Mouse (Mus musculus): ENCODE data around the gene Ppp1r26. TPM values are rescaled to one million over a fixed set of nuclear protein-coding genes. Genes with fewer than 3 reads are reported as not detected.

Ppp1r26 gene
- polyA plus RNA-seq, 1 experiment from 2014 or later, result 0.14 TPM

- Histone ChIP-seq H3K4me3 (ENCODE audit: low read depth, low read length) (no peak overlapping the region), H3K9ac (ENCODE audit: low read depth, low read length) (no peak overlapping the region), H3K4me2 (ENCODE audit: low read depth, low read length) (no peak overlapping the region), H3K4me1 (ENCODE audit: control insufficient read depth, low read depth, low read length) (no peaks in the 10 kb centered on the region), H3K27ac (ENCODE audit: low read length) (no peak overlapping the region), H3K9me3 (replicated peaks; ENCODE audit: control insufficient read depth, low read length) (no peaks in the 10 kb centered on the region), H3K36me3 (ENCODE audit: control insufficient read depth, insufficient read depth) (no peaks in the 10 kb centered on the region), H3K27me3 (ENCODE audit: control insufficient read depth, insufficient read depth, low read depth, low read length) (no peaks in the 10 kb centered on the region)
- 17% methylated on average over 1 of the region's 1 CpGs for WGBS (ENCODE audit: insufficient replicate concordance)
- no peak for ATAC-seq (ENCODE audit: low read depth)
Measured at GRCm38 (mm10) chr2:28432811-28433210, 13.8 kb upstream of the Ppp1r26 start.

DNA sequence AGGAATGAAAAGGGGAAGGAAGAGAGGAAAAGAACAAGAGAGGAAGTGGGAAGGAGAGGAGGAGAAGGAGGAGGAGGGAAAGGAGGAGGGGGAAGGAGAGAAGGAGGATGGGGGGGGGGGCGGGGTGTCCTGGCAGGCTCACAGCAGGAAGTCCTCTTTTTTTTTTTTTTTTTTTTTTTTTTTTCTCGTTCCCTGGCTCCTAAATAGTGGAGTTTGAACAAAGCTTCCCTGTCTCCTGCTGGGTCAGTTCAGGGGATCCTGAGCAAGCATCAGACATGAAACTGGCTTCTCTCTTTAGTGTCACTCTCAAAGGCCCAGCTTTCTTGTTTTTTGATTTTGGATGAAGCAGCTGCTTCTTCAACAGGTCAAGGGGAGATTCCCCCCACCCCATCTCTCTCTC lies 13.1 kb upstream of the Ppp1r26 start:
- H3K4me2 ChIP-seq (ENCODE audit: low read depth, low read length), result no peak overlapping the region
- H3K4me1 ChIP-seq (ENCODE audit: control insufficient read depth, low read depth, low read length), result no peaks in the 10 kb centered on the region
- H3K27me3 ChIP-seq (ENCODE audit: control insufficient read depth, insufficient read depth, low read depth, low read length), result no peaks in the 10 kb centered on the region
- H3K27ac ChIP-seq (ENCODE audit: low read length), result no peak overlapping the region
- H3K9ac ChIP-seq (ENCODE audit: low read depth, low read length), result no peak overlapping the region
- no peak for ATAC-seq (ENCODE audit: low read depth)
- no peaks in the 10 kb centered on the region for H3K9me3 ChIP-seq (replicated peaks; ENCODE audit: control insufficient read depth, low read length)
- whole genome bisulfite sequencing (ENCODE audit: insufficient replicate concordance), result 0% methylated on average over 1 of the region's 2 CpGs
- H3K36me3 ChIP-seq (ENCODE audit: control insufficient read depth, insufficient read depth), result no peaks in the 10 kb centered on the region
- no peak overlapping the region for H3K4me3 ChIP-seq (ENCODE audit: low read depth, low read length)

DNA sequence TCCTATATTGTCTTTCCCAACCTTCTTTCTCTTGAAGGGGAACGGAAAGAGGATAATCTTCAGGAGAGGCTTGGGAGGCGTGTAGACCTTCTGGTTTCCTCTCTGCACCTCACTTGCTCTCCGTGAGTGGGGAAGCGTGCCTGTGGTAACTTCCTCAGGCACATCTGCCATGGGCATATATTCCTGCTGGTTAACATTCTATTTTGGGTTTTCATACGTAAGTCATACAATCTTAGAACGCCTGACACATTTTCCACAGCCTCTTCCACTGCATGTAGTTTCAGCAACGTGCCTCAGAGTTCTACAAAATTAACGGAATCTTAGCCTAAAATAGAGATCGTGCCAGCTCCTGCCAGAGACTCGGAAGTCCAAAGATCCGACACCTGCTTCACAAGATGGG lies 11.2 kb upstream of the Ppp1r26 start:
- Histone ChIP-seq H3K36me3 (ENCODE audit: control insufficient read depth, insufficient read depth) (no peaks in the 10 kb centered on the region), H3K4me2 (ENCODE audit: low read depth, low read length) (no peak overlapping the region), H3K9ac (ENCODE audit: low read depth, low read length) (no peak overlapping the region), H3K4me1 (ENCODE audit: control insufficient read depth, low read depth, low read length) (no peaks in the 10 kb centered on the region), H3K4me3 (ENCODE audit: low read depth, low read length) (no peak overlapping the region), H3K27me3 (ENCODE audit: control insufficient read depth, insufficient read depth, low read depth, low read length) (no peaks in the 10 kb centered on the region), H3K9me3 (replicated peaks; ENCODE audit: control insufficient read depth, low read length) (no peaks in the 10 kb centered on the region), H3K27ac (ENCODE audit: low read length) (no peak overlapping the region)
- no peak for ATAC-seq (ENCODE audit: low read depth)
- whole genome bisulfite sequencing (ENCODE audit: insufficient replicate concordance), result 64% methylated on average over 11 of the region's 11 CpGs

GRCm38 (mm10) chr2:28440842-28441241 lies 5.8 kb upstream of the Ppp1r26 start:
- no peak overlapping the region for H3K4me2 ChIP-seq (ENCODE audit: low read depth, low read length)
- no peak overlapping the region for H3K9ac ChIP-seq (ENCODE audit: low read depth, low read length)
- H3K9me3 ChIP-seq (replicated peaks; ENCODE audit: control insufficient read depth, low read length), result no peaks in the 10 kb centered on the region
- whole genome bisulfite sequencing (ENCODE audit: insufficient replicate concordance), result 55% methylated on average over 6 of the region's 6 CpGs
- no peak overlapping the region for H3K4me3 ChIP-seq (ENCODE audit: low read depth, low read length)
- H3K27me3 ChIP-seq (ENCODE audit: control insufficient read depth, insufficient read depth, low read depth, low read length), result peaks cover 4% of the 10 kb centered on the region
- H3K36me3 ChIP-seq (ENCODE audit: control insufficient read depth, insufficient read depth), result no peaks in the 10 kb centered on the region
- no peak overlapping the region for H3K27ac ChIP-seq (ENCODE audit: low read length)
- ATAC-seq (ENCODE audit: low read depth), result no peak
- H3K4me1 ChIP-seq (ENCODE audit: control insufficient read depth, low read depth, low read length), result no peaks in the 10 kb centered on the region

DNA sequence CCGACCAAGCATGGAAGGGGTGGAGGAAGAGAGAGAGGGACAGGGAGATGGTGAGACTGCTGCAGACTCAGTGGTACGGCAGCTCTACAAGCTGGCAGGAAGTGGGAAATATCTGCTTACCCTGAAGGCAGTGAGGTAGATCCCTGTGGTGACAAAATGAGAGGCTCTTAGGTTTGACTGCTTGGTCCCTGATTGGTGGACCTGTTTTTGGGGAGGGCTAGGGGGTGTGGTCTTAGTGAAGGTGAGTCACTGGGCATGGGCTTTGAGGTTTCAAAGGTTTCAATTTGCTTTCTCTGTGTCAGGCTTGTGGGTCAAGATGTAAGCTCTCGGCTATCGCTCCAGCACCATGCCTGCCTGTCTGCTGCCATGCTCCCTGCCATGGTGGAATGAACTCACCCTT lies 1.5 kb upstream of the Ppp1r26 start:
- H3K4me1 ChIP-seq (ENCODE audit: control insufficient read depth, low read depth, low read length), result no peaks in the 10 kb centered on the region
- no peak overlapping the region for H3K4me3 ChIP-seq (ENCODE audit: low read depth, low read length)
- no peak overlapping the region for H3K27ac ChIP-seq (ENCODE audit: low read length)
- WGBS (ENCODE audit: insufficient replicate concordance), result 56% methylated on average over 4 of the region's 4 CpGs
- H3K9me3 ChIP-seq (replicated peaks; ENCODE audit: control insufficient read depth, low read length), result no peaks in the 10 kb centered on the region
- H3K27me3 ChIP-seq (ENCODE audit: control insufficient read depth, insufficient read depth, low read depth, low read length), result peaks cover 29% of the 10 kb centered on the region
- H3K9ac ChIP-seq (ENCODE audit: low read depth, low read length), result no peak overlapping the region
- no peak overlapping the region for H3K4me2 ChIP-seq (ENCODE audit: low read depth, low read length)
- no peak for ATAC-seq (ENCODE audit: low read depth)
- no peaks in the 10 kb centered on the region for H3K36me3 ChIP-seq (ENCODE audit: control insufficient read depth, insufficient read depth)

DNA sequence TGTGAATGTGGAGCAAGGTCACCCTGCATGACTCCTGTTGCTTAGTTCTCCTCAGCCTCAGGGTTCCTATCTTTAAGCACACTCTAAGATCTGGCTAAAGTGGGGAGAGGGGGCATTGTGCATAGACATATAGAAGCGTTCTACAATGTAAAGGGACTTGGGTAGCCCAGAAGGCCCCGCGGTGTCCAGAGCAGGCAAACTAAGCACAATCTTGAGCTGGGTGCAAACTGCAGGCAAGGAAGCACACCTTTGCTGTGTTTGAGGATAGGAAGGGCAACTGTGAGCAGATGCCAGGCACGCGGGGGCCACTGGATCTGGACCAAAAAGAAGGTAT lies 452 bp upstream of the Ppp1r26 start:
- ATAC-seq (ENCODE audit: low read depth), result no peak
- Histone ChIP-seq H3K4me1 (ENCODE audit: control insufficient read depth, low read depth, low read length) (no peaks in the 10 kb centered on the region), H3K36me3 (ENCODE audit: control insufficient read depth, insufficient read depth) (no peaks in the 10 kb centered on the region), H3K27ac (ENCODE audit: low read length) (no peak overlapping the region), H3K9me3 (replicated peaks; ENCODE audit: control insufficient read depth, low read length) (no peaks in the 10 kb centered on the region), H3K4me2 (ENCODE audit: low read depth, low read length) (peak overlapping the region; percentile 78), H3K27me3 (ENCODE audit: control insufficient read depth, insufficient read depth, low read depth, low read length) (peaks cover 29% of the 10 kb centered on the region), H3K4me3 (ENCODE audit: low read depth, low read length) (peak overlapping the region; percentile 50), H3K9ac (ENCODE audit: low read depth, low read length) (no peak overlapping the region)
- 12% methylated on average over 5 of the region's 5 CpGs for WGBS (ENCODE audit: insufficient replicate concordance)

- no peaks in the 10 kb centered on the region for H3K9me3 ChIP-seq (replicated peaks; ENCODE audit: control insufficient read depth, low read length)
- peaks cover 29% of the 10 kb centered on the region for H3K27me3 ChIP-seq (ENCODE audit: control insufficient read depth, insufficient read depth, low read depth, low read length)
- peak overlapping the region; percentile 50 for H3K4me3 ChIP-seq (ENCODE audit: low read depth, low read length)
- no peak overlapping the region for H3K9ac ChIP-seq (ENCODE audit: low read depth, low read length)
- no peak overlapping the region for H3K27ac ChIP-seq (ENCODE audit: low read length)
- WGBS (ENCODE audit: insufficient replicate concordance), result 11% methylated on average over 11 of the region's 11 CpGs
- H3K4me1 ChIP-seq (ENCODE audit: control insufficient read depth, low read depth, low read length), result no peaks in the 10 kb centered on the region
- H3K4me2 ChIP-seq (ENCODE audit: low read depth, low read length), result peak overlapping the region; percentile 78
- H3K36me3 ChIP-seq (ENCODE audit: control insufficient read depth, insufficient read depth), result no peaks in the 10 kb centered on the region
- no peak for ATAC-seq (ENCODE audit: low read depth)
Measured at GRCm38 (mm10) chr2:28447315-28447670, 693 bp downstream of the Ppp1r26 start.

- no peak for ATAC-seq (ENCODE audit: low read depth)
- no peaks in the 10 kb centered on the region for H3K4me1 ChIP-seq (ENCODE audit: control insufficient read depth, low read depth, low read length)
- no peak overlapping the region for H3K27ac ChIP-seq (ENCODE audit: low read length)
- H3K27me3 ChIP-seq (ENCODE audit: control insufficient read depth, insufficient read depth, low read depth, low read length), result peaks cover 16% of the 10 kb centered on the region
- H3K4me2 ChIP-seq (ENCODE audit: low read depth, low read length), result no peak overlapping the region
- no peaks in the 10 kb centered on the region for H3K9me3 ChIP-seq (replicated peaks; ENCODE audit: control insufficient read depth, low read length)
- no peaks in the 10 kb centered on the region for H3K36me3 ChIP-seq (ENCODE audit: control insufficient read depth, insufficient read depth)
- no peak overlapping the region for H3K4me3 ChIP-seq (ENCODE audit: low read depth, low read length)
- no peak overlapping the region for H3K9ac ChIP-seq (ENCODE audit: low read depth, low read length)
- WGBS (ENCODE audit: insufficient replicate concordance), result 70% methylated on average over 11 of the region's 11 CpGs
Measured at GRCm38 (mm10) chr2:28451663-28452062, 5.1 kb downstream of the Ppp1r26 start.

GRCm38 (mm10) chr2:28453539-28453938 lies 6.9 kb downstream of the Ppp1r26 start:
- ATAC-seq (ENCODE audit: low read depth), result no peak
- no peak overlapping the region for H3K4me3 ChIP-seq (ENCODE audit: low read depth, low read length)
- no peaks in the 10 kb centered on the region for H3K36me3 ChIP-seq (ENCODE audit: control insufficient read depth, insufficient read depth)
- no peak overlapping the region for H3K27ac ChIP-seq (ENCODE audit: low read length)
- no peaks in the 10 kb centered on the region for H3K4me1 ChIP-seq (ENCODE audit: control insufficient read depth, low read depth, low read length)
- 63% methylated on average over 6 of the region's 6 CpGs for WGBS (ENCODE audit: insufficient replicate concordance)
- H3K9me3 ChIP-seq (replicated peaks; ENCODE audit: control insufficient read depth, low read length), result no peaks in the 10 kb centered on the region
- no peak overlapping the region for H3K4me2 ChIP-seq (ENCODE audit: low read depth, low read length)
- H3K9ac ChIP-seq (ENCODE audit: low read depth, low read length), result no peak overlapping the region
- no peaks in the 10 kb centered on the region for H3K27me3 ChIP-seq (ENCODE audit: control insufficient read depth, insufficient read depth, low read depth, low read length)

GRCm38 (mm10) chr2:28456616-28457015 lies 10.0 kb downstream of the Ppp1r26 start:
- Histone ChIP-seq H3K27me3 (ENCODE audit: control insufficient read depth, insufficient read depth, low read depth, low read length) (no peaks in the 10 kb centered on the region), H3K4me3 (ENCODE audit: low read depth, low read length) (no peak overlapping the region), H3K36me3 (ENCODE audit: control insufficient read depth, insufficient read depth) (no peaks in the 10 kb centered on the region), H3K4me2 (ENCODE audit: low read depth, low read length) (no peak overlapping the region), H3K4me1 (ENCODE audit: control insufficient read depth, low read depth, low read length) (no peaks in the 10 kb centered on the region), H3K9me3 (replicated peaks; ENCODE audit: control insufficient read depth, low read length) (no peaks in the 10 kb centered on the region), H3K9ac (ENCODE audit: low read depth, low read length) (no peak overlapping the region), H3K27ac (ENCODE audit: low read length) (no peak overlapping the region)
- WGBS (ENCODE audit: insufficient replicate concordance), result 43% methylated on average over 1 of the region's 1 CpGs
- ATAC-seq (ENCODE audit: low read depth), result no peak
